Mouse (Mus musculus) left cerebral cortex, adult 18-20 months (tissue): ENCODE measurements around the gene Slc4a8. TPM values are rescaled to one million over a fixed set of nuclear protein-coding genes. Genes with fewer than 3 reads are reported as not detected.

Experiments
- DNase-seq, 2 experiments: peaks; one replicate each; pipeline ENCODE4 v3.0.0; 2021 to 2022; ENCODE audit warnings: low spot score in 2 of 2, mixed read lengths in 1 of 2
- long read RNA-seq, 2 experiments: library from polyadenylated mRNA; stranded (forward); transcript quantifications; one replicate each; pipeline ENCODE4 v2.0.0; 2021
- total RNA-seq, 2 experiments: library from RNA; stranded (reverse); gene quantifications; 2 replicates each; pipeline ENCODE4 v1.2.3; 2021

Gene Slc4a8
- 10 to 100 TPM; 67.6 to 73.7 TPM for total RNA-seq
- long read RNA-seq, experiment 1, full-length matches to known transcripts, result 7 of 26 reads
- long read RNA-seq, experiment 1, partial matches to known transcripts, result 6 of 26 reads
- long read RNA-seq, experiment 1, other reads (novel, unspliced or antisense), result 13 of 26 reads
- long read RNA-seq, experiment 2, full-length matches to known transcripts, result 8 of 19 reads
- long read RNA-seq, experiment 2, partial matches to known transcripts, result 4 of 19 reads
- long read RNA-seq, experiment 2, other reads (novel, unspliced or antisense), result 7 of 19 reads

DNA sequence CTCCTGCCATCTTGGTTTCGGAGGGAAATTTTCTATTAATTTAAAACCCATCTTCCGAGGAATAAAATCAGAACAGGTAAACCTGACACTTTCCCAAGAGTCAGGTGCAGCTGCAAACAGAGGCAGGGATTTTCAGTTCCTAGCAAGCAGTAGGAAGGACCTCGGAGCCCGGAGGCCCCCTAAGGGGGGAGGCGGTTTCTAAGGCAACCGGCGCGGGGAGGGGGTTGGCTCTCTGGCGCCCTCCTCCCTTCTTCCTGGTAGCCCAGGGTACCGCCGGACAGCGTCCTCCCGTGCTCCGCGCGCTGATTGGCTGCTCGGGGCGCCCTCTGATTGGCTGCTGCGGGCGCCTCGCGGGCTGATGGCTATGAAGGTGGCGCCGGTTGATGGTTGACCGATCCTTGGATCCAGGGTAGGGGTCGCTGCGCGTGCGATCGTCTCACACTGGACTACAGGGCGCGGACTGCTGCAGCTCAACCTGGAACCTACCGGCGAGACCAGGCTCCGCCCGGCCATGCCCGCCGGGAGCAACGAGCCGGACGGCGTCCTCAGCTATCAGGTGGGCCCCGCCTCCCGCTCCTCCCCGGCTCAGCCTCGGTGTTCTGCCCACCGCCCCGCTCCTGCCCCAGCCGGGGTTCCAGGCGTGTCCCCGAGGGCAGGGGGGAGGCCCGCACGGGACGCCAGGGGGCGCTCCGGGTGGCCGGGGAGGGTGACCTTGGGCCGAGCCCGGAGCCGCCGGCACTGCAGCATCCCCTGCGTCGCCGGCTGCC, at the start of gene Slc4a8:
Gene Slc4a8, plus strand, starts transcription at position 329 of the 767 bp plus-strand sequence.
- peak; percentile 93 to 94 for DNase-seq

DNA sequence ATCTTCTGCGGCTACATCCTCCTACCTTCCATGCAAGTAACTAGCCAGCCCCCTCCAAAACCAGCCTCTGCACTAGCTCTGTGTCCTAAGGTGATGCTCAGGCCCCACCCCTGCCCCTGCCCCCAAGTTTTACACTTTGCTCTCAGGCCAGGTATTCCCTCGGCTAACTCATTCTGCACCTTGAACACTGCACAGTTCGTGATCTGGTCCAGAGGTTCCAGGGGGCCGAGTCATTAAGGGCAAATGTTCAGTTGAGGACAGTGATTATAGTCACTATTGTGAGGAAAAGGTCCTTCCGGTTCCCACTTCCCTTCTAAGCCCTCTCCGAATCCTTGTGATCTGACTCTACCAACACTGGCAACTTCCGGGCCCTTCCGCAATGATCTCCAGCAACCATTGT, 47.1 kb upstream of the Slc4a8 start:
- DNase-seq, result no peak

DNA sequence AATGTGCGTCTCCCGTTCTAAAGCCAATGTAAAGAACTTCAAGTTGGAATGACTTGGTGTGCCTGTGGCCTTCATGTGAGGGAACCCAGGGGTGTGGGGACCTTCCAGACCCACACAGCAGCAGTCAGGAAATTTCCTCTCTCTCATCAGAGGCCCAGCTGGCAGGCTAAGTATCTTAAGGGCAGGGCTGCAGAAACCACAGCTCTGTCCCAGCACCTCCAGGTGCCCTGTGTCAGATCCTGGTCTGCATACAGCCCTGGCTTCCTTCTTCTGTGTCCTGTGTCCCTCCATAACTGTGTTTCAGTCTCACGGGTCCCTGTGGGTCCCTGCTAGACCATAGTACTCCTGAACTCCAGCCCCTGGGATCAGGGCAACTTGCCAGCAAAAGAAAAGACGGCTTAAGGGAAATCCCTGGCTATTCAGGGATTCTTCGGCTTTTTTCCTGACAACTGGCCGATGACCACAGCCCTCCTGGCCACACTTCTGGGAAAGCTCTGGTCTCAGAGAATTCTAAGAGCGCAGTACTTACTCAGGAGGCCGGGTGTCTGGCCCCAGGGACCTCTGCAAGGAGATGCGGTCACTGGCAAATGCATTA, 46.1 kb upstream of the Slc4a8 start:
- DNase-seq, result no peak

DNA sequence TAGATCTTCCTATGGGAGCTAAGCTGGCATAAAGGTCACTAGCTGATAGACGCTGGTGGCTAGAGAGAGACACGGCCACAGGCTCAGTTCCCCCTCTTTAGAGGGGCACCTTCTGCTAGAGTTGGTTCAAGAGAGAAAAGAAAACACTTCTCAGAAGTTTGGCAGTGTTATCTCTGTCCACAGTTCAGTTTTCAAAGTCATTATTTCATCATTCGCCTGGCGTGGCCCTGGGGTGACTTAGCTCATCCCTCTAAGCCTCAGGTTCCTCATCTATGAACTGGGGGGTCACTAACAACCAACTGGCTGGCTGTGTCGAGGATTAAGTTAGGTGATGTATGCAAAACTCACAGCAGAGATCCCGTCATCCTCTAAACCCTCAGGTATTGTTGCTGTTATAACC, 43.6 kb upstream of the Slc4a8 start:
- DNase-seq, result no peak

DNA sequence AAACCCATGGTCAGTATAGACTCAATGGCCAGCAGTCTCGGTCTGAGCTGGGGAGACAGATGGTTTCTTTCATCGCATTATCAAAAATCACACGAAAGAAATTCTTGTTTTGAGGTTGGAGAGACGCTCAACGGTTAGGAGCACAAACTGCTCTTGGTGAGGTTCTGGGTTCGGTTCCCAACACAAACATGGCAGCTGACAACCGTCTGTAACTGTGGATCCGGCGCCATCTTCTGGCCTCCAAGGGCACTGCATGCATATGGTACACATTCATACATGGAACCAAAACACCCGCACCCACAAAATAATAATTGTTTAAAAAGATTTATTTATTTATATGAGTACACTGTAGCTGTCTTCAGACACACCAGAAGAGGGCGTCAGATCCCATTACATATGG, 43.0 kb upstream of the Slc4a8 start:
- DNase-seq, result no peak

DNA sequence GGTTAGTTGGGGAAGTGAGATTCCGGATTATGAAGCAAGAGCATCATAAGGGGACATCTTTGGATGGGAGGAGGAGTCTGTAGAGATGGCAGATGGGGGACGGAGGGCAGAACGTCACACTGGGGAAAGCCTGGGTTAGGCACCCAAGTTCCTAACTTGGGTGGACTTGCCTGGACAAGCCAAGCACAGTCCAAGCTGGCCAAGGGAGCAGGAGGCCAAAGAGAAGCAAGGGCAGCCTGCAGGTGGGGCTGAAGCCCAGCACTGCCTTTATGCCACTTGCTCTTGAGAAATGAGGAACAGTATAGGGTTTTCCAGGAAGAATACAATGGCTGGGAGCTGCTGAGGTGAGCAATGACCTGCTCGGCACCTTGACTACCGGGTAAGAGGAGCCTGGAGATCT, 42.3 kb upstream of the Slc4a8 start:
- DNase-seq, result no peak

DNA sequence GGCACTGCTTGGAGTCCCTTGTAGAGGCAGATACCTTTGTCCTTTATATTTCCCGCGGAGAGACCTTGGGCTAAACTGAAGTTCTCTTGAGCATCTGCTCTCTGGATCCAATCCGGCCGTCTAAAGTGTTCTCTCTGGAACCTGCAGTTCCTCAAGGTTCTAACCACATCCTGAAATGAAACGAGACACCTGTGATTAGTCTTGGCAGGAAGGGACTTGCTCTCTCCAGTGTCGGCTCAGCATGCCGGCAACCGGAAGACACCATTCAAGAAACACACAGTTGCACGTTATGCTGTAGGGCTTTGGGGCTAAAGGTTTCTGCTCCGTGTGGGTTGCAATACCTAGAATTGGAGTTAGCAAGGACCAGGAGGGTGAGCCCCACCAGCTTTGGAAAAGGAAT, 41.5 kb upstream of the Slc4a8 start:
- DNase-seq, result no peak

DNA sequence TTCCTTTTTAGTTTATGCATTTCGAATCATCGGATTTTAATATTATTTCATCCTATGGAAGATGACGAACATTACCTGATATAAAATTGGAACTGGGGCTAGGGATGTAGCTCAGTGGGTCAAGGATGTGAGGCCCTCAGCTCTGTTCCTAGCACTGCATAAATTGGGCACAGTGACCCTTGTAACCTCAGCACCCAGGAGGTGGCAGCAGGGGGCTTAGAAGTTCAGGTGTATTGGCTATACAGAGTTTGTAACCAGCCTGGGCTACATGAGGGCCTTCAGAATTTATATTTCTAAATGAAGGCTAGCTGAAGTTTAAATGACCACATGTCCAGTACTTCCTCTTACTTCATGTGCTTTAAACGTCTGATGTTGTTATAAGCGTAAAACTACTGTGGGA, 40.1 kb upstream of the Slc4a8 start:
- DNase-seq, result no peak

DNA sequence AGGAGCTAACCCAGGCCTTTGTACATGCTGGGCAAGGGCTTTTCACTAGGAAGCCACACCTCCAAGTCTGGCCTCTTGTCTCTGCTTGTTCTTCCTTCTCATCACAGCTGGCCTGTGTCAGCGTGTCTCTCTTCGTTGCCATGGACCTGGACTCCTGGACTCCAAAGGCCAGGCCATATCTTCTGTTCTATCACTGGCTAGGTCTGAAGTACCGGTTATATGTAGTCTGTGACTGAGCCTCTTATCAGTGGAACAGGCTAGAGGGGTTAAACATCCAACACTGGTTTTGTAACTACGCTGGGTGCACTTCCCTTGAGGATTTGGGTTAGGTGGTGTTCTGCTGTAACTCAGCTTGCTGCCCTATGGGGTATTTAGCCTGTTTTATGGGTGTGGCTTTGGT, 39.5 kb upstream of the Slc4a8 start:
- DNase-seq, result no peak

DNA sequence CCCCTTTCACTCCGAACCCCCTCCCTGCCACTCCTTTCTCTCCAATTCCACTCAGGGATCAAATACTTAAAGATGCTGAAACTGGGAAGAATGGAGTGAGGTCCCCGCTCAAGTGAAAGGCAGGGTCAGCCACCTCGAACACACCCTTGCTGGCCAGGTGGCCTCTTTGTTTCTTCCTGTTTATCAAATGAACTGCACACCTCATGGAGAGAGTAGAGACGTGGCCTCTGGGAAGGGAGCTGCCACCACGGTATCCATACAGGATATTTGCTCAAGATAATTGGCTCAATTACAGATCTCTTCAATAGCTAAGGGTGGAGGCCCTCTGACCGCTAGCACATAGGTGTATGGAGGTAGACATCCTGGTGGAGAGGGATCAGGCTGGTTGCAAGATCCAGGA, 39.0 kb upstream of the Slc4a8 start:
- no peak for DNase-seq

DNA sequence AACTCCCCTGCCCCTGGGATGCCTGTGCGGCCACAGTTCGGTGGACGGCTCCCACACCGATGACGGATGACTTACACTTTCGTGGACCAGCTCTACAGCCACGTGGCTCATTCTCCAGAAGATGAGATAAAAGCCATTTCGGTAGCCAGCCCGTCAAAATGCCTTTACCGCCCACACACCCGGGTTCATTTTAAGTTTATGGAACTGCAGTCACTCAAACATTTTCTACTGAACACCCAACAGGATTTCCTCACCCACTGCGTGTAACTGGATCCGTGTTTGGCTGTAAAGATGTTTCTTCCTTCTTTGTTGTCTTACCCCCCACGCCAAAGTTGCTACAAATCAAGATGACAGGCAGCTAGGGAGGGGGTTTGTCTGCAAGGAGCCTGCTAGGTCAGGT, 38.0 kb upstream of the Slc4a8 start:
- DNase-seq, result no peak

DNA sequence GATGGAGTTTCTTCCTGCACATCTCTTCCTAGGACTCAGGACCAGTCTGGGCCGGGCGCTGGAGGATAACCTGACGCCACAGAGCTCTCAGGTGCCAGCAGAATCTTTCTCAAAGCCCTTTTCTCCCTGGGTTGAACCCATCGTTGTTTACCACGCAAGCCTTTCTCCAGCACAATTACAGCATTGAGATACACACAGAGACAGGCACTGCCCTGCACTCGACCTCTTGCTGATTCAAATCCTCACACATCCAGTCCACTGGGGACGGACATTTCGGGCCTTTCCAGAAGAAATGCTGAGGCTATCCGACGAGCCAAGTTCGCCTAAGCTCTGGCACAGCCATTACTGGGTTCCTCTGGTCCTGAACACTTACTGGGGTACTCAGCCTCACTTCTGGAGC, 34.8 kb upstream of the Slc4a8 start:
- DNase-seq, result no peak

DNA sequence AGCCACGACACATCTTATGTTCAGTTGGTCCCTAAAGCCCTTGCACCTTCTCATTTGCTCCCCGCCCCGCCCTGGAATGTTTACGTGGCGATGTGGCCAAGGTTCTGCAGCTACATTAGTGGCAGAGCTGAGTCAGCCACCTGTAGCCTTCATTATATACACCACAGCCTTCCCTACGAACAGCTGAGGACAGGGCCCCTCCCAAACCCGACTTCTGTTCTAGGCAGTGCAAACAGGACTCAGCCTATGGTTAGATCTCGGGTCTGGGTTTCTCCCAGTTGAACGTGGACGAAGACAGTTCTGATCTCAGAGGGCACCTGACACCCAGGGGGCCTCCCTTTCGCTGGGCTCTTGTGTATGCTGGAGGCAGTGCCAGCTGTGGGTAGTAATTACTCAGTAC, 33.7 kb upstream of the Slc4a8 start:
- DNase-seq, result no peak

DNA sequence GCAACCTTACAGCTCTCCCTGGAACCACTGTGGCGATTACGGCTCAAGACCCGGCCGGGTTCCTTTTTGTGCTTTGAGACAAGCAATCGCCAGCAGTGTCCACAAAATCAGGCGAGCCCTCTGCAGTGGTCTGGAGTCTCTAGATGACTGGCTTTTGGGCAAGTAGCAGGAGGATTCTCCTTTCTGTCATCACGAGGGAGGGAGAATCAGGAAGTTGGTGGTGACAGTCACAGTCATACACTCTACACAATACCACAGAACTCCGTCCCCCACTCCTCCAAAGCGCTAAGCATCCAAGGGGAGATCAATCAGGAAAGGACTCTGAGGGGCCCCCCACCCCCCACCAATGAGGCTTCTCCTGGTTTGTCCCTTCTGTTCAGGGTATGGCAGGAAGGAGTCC, 33.0 kb upstream of the Slc4a8 start:
- no peak for DNase-seq

DNA sequence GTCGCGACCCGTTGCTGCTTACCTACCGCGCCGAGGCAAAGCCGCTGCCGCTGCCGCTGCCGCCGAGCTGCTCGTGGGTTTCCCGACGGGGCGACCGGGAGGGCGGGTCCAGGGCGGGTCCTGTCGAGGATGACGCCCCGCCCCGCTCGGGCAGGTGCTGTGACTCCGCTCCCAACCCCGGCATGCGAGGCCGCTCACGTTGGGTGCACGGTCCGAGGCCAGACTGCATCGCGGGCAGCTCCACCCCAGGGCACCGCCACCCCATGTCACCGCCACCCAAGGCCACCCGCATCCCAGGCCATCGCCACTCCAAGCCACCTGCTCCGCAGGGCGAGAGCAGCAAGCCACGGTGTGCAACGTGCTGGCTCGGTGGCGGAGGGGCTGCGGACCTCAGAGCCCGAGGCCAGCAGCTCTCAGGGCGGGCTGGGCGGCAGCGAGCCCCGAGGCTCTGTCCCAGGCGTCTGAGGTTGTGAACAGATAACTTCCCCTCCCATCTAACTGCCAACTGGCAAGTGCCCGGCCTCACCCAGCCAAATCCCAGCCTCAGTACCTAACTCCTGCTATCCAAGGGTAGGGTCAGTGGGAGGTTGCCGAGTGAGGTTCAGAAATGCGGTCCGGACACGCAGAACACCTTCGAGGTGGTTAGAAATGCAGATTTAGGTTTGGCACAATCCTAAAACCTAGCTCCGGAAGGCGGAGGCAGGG, 32.1 kb upstream of the Slc4a8 start, which contains the start of gene Galnt6:
Gene Galnt6, minus strand, starts transcription at position 96 of the 705 bp plus-strand sequence.
- DNase-seq, result no peak

DNA sequence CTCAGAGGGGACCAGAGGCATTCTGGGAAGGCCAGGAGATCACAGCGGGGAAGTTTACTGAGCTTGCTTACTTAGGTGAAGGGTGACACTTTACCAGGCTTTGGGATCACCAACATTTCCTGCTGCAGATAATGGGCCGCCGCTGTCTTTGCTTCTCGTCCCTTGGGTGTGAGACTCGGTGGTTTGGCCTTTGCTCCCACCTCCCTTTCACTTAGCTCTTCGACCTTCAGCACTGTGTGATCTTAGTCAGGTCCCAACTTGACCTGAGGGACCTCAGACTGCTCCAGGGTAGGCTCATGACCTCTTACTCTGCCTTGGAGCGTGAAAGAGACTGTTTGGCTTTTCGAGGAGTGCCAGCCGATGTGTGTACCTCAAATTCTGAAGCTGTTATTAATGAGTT, 30.5 kb upstream of the Slc4a8 start:
- DNase-seq, result no peak

DNA sequence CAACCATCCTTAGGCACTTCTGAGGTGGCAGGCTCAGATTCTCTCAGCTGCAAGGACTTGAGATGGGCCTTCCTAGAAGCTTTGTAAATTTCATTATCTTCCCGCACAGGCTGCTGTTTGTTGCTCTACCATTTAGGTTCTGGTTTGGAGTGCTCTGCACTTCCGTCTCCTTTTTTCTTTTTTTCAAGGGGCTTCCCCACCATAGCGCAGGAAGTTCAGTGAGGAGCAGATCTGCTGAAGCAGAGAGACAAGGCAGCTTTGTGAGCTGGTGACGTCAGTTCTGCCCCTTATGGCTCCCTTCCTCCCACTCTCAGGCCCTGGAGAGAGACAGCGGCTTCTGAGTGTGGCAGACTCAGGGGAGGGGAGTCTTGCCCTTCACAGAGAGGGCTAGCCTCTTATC, 29.0 kb upstream of the Slc4a8 start:
- no peak for DNase-seq

DNA sequence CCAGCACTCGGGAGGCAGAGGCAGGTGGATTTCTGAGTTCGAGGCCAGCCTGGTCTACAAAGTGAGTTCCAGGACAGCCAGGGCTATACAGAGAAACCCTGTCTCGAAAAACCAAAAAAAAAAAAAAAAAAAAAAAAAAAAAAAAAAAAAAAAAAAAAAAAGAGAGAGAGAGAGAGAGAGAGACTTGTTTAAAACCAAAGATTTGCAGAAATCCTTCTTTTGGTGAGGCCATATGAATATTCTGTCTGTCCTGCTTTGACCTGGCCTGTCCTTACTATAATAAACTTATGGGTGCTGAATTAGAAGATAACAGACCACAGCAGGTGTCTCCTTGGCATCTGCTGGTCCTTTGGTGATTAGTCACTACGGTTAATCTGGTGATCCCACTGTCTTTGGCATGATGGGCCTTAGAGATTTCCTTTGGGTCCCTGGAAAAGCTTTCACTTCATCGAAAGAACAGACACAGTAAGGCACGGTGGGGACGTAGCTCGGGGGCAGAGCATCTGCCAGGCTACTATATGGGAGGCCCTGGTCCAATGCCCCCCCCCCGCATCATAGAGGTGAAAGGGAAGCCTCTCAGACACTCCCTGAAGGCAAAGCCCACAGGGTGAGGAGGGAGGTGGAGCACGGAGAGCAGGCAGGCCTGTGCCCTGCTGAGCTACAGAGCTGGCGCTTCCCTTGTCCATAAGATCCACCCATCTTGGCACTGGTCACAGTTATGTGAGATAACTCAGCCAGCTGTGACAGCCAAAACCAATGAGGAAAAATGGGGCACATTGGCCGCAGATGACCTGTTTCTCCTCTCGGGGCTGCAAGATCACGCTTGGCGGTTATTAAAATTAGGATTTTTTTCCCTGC, 26.2 kb upstream of the Slc4a8 start:
- no peak for DNase-seq

DNA sequence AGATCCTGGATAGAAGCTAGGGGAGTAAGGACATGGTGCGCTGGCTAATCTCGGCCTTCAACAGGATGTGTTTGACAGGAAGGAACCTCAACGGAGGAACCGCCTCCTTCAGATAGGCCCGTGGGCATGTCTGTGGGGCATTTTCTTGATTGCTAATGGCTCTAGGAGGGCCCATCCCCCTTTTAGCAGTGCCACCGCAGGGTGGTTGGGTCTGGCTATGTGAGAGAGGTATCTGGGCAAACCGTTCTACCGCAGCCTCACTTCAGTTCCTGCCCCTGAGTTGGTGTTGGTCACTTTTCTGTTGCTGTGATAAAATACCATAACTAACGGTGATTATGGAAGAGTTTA, 25.6 kb upstream of the Slc4a8 start:
- no peak for DNase-seq

DNA sequence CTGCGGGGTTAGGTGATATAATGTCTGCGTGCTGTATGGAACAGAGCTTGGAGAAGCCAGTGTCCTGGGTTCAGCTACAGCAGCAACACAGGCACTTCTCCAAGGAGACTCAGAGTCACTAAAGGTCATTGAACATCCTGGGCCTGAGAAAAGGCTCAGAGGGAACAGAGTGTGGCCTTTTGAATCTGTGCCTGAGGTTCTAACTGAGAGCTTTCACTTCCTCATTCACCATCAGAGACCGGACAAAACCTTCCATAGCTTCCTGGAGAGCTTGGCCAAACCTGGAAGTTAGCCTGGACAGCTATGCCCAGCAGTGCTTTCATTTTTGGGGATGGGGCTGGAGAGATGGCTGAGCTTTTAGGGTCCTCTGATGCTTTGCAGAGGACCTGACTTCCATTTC, 23.9 kb upstream of the Slc4a8 start:
- DNase-seq, result no peak

DNA sequence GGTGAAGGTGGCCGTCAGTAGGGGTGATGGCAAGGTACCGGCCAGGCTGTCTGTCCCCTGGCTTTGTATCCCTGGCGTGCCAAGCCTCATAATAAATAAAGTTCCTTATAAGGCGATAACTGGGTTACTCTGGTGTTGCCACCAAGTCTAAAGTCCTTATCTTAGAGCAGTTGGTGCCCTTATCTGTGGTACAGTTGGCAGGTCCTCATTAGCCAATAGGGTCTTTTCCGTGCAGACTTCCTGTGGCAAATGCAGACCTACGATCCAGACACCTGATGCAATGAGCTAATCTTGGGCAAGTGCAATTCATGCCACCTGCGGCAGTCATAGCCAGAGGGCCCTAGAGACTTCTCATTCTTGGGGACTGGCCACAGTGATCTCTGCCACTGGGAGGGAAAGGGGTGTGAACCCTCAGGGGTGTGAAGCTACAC, 23.2 kb upstream of the Slc4a8 start:
- no peak for DNase-seq
